ENCODE assay signal across 23 mouse cellular contexts in genomic region chr5:65768007-65768406, GRCm38 (mm10). TPM values are rescaled to one million over a fixed set of nuclear protein-coding genes. Genes with fewer than 3 reads are reported as not detected.
DNase-seq lines count a peak whose midpoint lies in the region; ATAC-seq and TF ChIP-seq lines count a peak whose summit lies in the region.
"Had no signal": no experiment of that assay in that cellular context is flagged by ENCODE, and none has a peak within 500 bp of the region (broad histone marks: within the 10 kb centered on the region; RNA-seq: fewer than 3 reads in every experiment).

No protein-coding gene starts in this region.

- no peaks in the 10 kb centered on the region for H3K27me3 ChIP-seq in heart, embryonic 15.5 days
- H3K27me3 ChIP-seq in intestine, postnatal 0 days (replicated peaks; ENCODE audit: control insufficient read depth, insufficient read depth, low read length): no peaks in the 10 kb centered on the region
- no peaks in the 10 kb centered on the region for H3K27me3 ChIP-seq in intestine, embryonic 16.5 days (replicated peaks; ENCODE audit: control insufficient read depth, insufficient read depth, low read length)
- H3K27me3 ChIP-seq: hindbrain, embryonic 12.5 days; hindbrain, embryonic 15.5 days; Patski had no signal

- intact Hi-C loops in heart, postnatal 14 days (cut with DNase I): loop anchor here (5.0 to 10.0 kb wide), 2 partner anchors 169 to 233 kb away; partner anchors contain the start of genes Smim14 and Ube2k
- intact Hi-C loops in heart, postnatal 25 days (cut with DNase I): loop anchor here (5.0 kb wide), 1 partner anchor 366 kb away; no protein-coding TSS in a partner anchor

- peaks cover 24% of the 10 kb centered on the region for H3K4me1 ChIP-seq in heart, embryonic 15.5 days (replicated peaks)
- H3K4me1 ChIP-seq in intestine, postnatal 0 days (replicated peaks; ENCODE audit: control insufficient read depth, insufficient read depth, low read length): no peaks in the 10 kb centered on the region
- peaks cover 3% of the 10 kb centered on the region for H3K4me1 ChIP-seq in intestine, embryonic 16.5 days (ENCODE audit: control insufficient read depth, insufficient read depth, low read length)

- ATAC-seq in heart, embryonic 15.5 days (replicated peaks; ENCODE audit: insufficient number of reproducible peaks, insufficient read depth, low FRiP score, low read depth): no peak
- no peak for ATAC-seq in intestine, postnatal 0 days
- ATAC-seq in intestine, embryonic 16.5 days: no peak
- ATAC-seq: forebrain, embryonic 14.5 days; forebrain, postnatal 0 days; Patski had no signal

- H3K36me3 ChIP-seq in heart, embryonic 15.5 days: no peaks in the 10 kb centered on the region
- H3K36me3 ChIP-seq in intestine, postnatal 0 days (ENCODE audit: control insufficient read depth, insufficient read depth): peaks cover 7% of the 10 kb centered on the region; the same call in 1 of the 2 replicates
- H3K36me3 ChIP-seq in intestine, embryonic 16.5 days (ENCODE audit: control insufficient read depth, insufficient read depth, low read length): no peaks in the 10 kb centered on the region

- peak overlapping the region; percentile 33; the same call in 1 of the 2 replicates for H3K27ac ChIP-seq in heart, embryonic 15.5 days
- H3K27ac ChIP-seq in intestine, postnatal 0 days (ENCODE audit: low read depth, low read length): peak overlapping the region; percentile 50; the same call in 1 of the 2 replicates
- H3K27ac ChIP-seq in intestine, embryonic 16.5 days (ENCODE audit: low read length): no peak overlapping the region; the same call in 1 of the 2 replicates
- H3K27ac ChIP-seq: forebrain, embryonic 10.5 days; gastrocnemius, adult 2 months; heart, embryonic 10.5 days; hindbrain, embryonic 12.5 days; hindbrain, embryonic 15.5 days had no signal

- 49% methylated on average over 5 of the region's 5 CpGs for WGBS in heart, embryonic 15.5 days
- WGBS in intestine, postnatal 0 days: 54% methylated on average over 5 of the region's 5 CpGs
- WGBS in intestine, embryonic 16.5 days: 71% methylated on average over 5 of the region's 5 CpGs

- no peak overlapping the region for H3K9ac ChIP-seq in heart, embryonic 15.5 days
- H3K9ac ChIP-seq in intestine, postnatal 0 days (ENCODE audit: low read depth, low read length): no peak overlapping the region
- H3K9ac ChIP-seq in intestine, embryonic 16.5 days (ENCODE audit: low read depth, low read length): no peak overlapping the region
- H3K9ac ChIP-seq: forebrain, postnatal 0 days; hindbrain, embryonic 12.5 days; hindbrain, embryonic 15.5 days had no signal

- peak; percentile 66 for DNase-seq in heart, adult 11 months
- DNase-seq in heart, postnatal 14 days: no peak
- DNase-seq in heart, postnatal 25 days (ENCODE audit: low spot score): no peak
- DNase-seq in Muller cell, postnatal 12 days (ENCODE audit: inconsistent ontology term): peak; percentile 19
- DNase-seq: adrenal gland, postnatal 10 days; adrenal gland, postnatal 36 days; cerebellum, adult 18-20 months; cerebellum, adult 9-10 months; cerebellum, postnatal 14 days; forebrain, postnatal 0 days; gastrocnemius, adult 2 months; gastrocnemius, postnatal 14 days; heart, adult 18-20 months; kidney, adult 18-20 months had no signal

- no peaks in the 10 kb centered on the region for H3K9me3 ChIP-seq in heart, embryonic 15.5 days (replicated peaks)
- H3K9me3 ChIP-seq in intestine, postnatal 0 days (ENCODE audit: control insufficient read depth): no peaks in the 10 kb centered on the region
- no peaks in the 10 kb centered on the region for H3K9me3 ChIP-seq in intestine, embryonic 16.5 days (ENCODE audit: control insufficient read depth, low read length)
- H3K9me3 ChIP-seq: forebrain, embryonic 10.5 days; heart, embryonic 10.5 days; hindbrain, embryonic 12.5 days; hindbrain, embryonic 15.5 days had no signal

- no peak for TF ChIP-seq CTCF in intestine, postnatal 0 days (IDR thresholded peaks at IDR 0.05; ENCODE audit: low read depth)

- no peak overlapping the region for H3K4me3 ChIP-seq in heart, embryonic 15.5 days
- no peak overlapping the region for H3K4me3 ChIP-seq in intestine, postnatal 0 days (ENCODE audit: low read depth, low read length)
- no peak overlapping the region for H3K4me3 ChIP-seq in intestine, embryonic 16.5 days (ENCODE audit: low read length)
- H3K4me3 ChIP-seq: forebrain, embryonic 10.5 days; gastrocnemius, adult 2 months; heart, embryonic 10.5 days; hindbrain, embryonic 12.5 days; hindbrain, embryonic 15.5 days had no signal

- no peak overlapping the region for H3K4me2 ChIP-seq in heart, embryonic 15.5 days
- H3K4me2 ChIP-seq in intestine, postnatal 0 days (replicated peaks; ENCODE audit: low read depth): no peak overlapping the region
- no peak overlapping the region for H3K4me2 ChIP-seq in intestine, embryonic 16.5 days (ENCODE audit: low read depth, low read length)
- H3K4me2 ChIP-seq: hindbrain, embryonic 12.5 days; hindbrain, embryonic 15.5 days had no signal

RNA-seq across cellular contexts. Expression of gene N4bp2, which starts 4.7 kb away (rescaled TPM):
- 10 to 100 TPM; 22.7 to 27.1 TPM for total RNA-seq in heart, postnatal 14 days (2021)
- 12.9 and 13.5 TPM in 2 replicates for polyA plus RNA-seq in heart, embryonic 15.5 days (2015; fragmentation: Nextera tagmentation; extraction: Ambion mirVana)
- 10 to 100 TPM; 15.7 to 15.9 TPM for total RNA-seq in heart, postnatal 25 days (2021)
- 12.1 and 13.3 TPM in 2 replicates for polyA plus RNA-seq in intestine, postnatal 0 days (2015; fragmentation: Nextera tagmentation; extraction: Ambion mirVana)
- 16.4 and 16.8 TPM in 2 replicates for polyA plus RNA-seq in intestine, embryonic 16.5 days (2015; fragmentation: Nextera tagmentation; extraction: Ambion mirVana)

Comparison
In these comparisons a context has a peak if more than half of its experiments do, and no peak if none do; other contexts are left out.
1. DNase-seq: peak in heart, adult 11 months (single experiment) and Muller cell, postnatal 12 days (single experiment); none in heart, postnatal 14 days (0 of 2) and heart, postnatal 25 days (single experiment).